Mouse (Mus musculus) embryonic fibroblast, embryonic 13.5 days (primary cell): ENCODE results near the gene Ear1.
"Not testable (repeated sequence)": the region's sequence is repeated elsewhere in the genome, so short reads cannot be mapped to it uniquely, and the experiment has no call there.

Experiments used
- CTCF ChIP-seq: IDR thresholded peaks from 2 replicates; pipeline ENCODE4 v1.5.1; 2011; ENCODE audit warnings: mild to moderate bottlenecking, control low read depth, low read length, moderate library complexity, borderline replicate concordance; ENCODE audit not compliant: insufficient read depth
- POLR2A ChIP-seq: IDR thresholded peaks from 2 replicates; pipeline ENCODE4 v1.6.1; 2011; ENCODE audit warnings: low read depth, mild to moderate bottlenecking, control low read depth, low read length, moderate library complexity

GRCm38 (mm10) chr14:43808142-43808541 lies 67.2 kb downstream of the Ear1 start:
- not testable (repeated sequence) for TF ChIP-seq POLR2A, CTCF
